Mouse (Mus musculus) naive thymus-derived CD4-positive, alpha-beta T cell, adult 2 months (primary cell): ENCODE measurements around the gene Slc4a8.
A peak's percentile ranks its signal among the peaks of the same experiment; 100 is the strongest.

Source experiments
- DNase-seq: peaks from one replicate; pipeline ENCODE4 v3.0.0-alpha.2; 2011; ENCODE audit warnings: low read depth

Gene Slc4a8

DNA sequence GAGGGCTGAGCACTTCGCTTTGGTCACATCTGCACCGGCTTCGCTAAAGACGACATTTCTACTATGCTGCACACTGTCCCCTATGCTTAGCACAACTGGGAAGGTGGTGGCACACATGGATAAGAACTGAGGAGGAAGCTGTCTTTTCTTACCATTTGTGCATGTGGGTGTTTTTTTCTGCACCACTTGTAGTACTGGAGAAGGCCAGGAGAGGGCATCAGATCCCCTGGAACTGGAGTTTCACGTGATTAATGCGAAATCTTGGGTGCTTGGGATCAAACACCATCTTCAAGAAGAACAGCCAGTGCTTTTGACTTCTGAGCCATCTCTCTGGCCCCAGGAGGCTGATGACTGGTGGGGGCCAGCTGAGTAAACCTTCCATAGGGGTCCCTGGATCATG, 69.1 kb downstream of the Slc4a8 start:
- peak; percentile 69 for DNase-seq

DNA sequence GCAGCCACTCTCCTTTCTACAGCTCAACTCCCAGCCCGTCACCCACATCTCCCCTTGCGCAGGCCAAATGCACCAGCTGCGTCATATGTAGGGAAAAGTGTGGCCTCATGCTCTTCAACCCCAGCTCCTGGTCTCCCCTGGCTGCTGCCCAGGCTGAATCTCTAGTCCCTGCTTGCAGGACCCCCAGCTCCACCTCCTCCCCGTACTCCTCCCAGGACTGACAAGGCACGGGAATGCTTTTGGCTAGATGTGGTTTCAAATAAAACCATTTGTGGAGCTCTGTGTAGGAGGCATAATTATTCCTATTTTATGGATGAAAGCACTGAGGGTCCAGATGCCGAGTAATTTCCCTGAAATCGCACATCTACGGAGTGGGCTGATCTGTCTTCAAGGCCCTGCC, 70.6 kb downstream of the Slc4a8 start:
- no peak for DNase-seq

GRCm38 (mm10) chr15:100832784-100833183, 71.2 kb downstream of the Slc4a8 start:
- no peak for DNase-seq

DNA sequence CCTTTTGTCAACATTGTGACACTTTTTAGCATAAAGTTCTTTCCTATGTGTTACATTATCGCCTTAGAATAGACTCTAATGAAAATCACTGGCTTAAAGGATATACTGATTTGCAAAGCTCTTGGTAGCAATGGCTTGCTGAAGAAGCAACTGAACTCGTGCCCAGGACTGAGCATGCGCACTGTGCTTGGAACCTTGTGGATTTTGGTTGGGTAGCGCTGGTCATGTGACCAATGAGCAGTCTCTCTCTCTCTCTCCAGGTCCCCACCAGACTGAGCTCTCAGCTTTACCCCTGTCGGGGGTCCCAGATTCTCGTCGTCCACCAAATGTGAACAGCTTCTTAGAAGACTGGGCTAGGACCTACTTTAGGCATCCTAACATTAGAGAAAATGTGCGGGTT, 75.2 kb downstream of the Slc4a8 start:
- no peak for DNase-seq

GRCm38 (mm10) chr15:100838607-100839207, 77.2 kb downstream of the Slc4a8 start:
- DNase-seq, result peak; percentile 55

DNA sequence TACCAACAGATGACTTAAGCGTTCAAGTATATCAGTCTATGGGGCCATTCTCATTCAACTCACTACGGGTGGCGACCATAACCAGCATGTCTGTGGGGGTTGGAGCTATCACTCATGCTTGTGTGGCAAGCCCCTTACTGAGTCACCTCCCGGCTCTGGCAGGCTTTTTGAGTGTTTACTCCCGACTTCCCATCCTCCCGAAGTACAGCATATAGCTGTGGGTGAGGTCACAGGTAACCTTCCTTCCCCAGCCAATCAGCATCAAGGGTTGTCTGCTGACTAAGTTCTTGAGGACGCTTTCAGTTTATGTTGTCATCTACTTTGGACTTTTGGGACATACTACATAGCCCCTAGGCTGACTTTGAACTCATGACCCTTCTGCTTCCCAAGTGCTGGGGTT, 82.8 kb downstream of the Slc4a8 start:
- no peak for DNase-seq

DNA sequence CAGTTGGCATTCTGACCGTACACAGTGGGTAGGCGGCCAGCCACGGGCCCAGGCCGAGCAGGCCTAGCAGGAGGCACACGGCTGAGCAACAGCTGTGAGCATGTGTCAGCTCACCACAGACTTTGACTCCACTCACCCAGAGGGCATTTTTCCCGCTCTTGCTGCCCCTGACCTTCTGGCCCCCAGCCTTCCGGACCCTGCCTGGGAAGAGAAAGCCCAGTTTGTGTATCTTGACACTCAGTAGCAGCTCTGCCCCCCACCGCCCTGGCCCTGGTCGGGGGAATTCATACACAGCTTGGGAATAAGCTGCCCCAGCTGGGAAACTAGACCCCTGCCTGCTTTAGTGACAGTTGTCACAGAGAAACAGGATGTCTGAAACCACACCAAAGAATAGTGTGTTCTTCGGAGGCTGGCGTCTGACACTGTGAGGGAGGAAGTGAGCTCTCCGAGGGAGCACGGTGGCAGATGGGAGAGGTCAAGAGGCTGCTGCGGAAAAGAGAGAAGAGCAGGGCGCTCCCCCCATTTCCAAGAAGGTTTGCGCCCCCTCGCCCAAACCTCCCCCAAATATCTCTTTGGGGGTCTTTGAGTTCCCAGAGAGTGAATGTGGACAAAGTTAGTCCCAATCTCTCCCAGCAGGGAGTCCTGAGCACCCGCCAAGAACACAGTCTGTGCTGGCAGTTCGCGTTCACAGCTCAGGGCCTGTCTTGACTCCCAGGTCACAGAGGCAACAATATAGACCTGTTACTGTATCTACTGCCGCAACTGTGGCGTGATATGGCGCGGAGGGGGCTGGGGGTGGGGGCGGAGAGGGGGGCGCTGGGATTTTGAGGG, 83.7 kb downstream of the Slc4a8 start:
- peak; percentile 88 for DNase-seq

- DNase-seq, result no peak
These were observed 85.6 kb downstream of the Slc4a8 start for GRCm38 (mm10) chr15:100847193-100847592.

GRCm38 (mm10) chr15:100857586-100857985, 96.0 kb downstream of the Slc4a8 start:
- DNase-seq, result no peak

DNA sequence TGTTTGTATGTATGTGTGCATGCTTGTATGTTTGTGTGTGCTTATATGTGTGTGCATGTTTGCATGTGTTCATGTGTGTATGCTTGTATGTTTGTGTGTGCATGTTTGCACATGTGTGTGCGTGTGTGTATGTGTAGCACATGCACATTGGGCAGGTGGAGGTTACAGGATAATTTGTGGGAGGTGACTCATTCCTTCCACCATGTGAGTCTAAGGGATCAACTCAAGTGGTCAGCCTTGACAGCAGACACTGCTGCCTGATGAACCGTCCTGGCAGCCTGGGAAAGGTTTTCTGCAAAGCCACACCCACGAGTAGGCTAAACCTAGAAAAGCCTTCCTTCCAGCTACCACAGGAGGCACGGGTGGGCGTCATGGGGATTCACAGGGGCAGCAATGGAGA, 99.3 kb downstream of the Slc4a8 start:
- DNase-seq, result no peak

GRCm38 (mm10) chr15:100865556-100865955, 104.0 kb downstream of the Slc4a8 start:
- no peak for DNase-seq

GRCm38 (mm10) chr15:100869558-100869957, 108.0 kb downstream of the Slc4a8 start, which contains the start of gene Scn8a:
Scn8a (plus strand) TSS chr15:100869858.
- DNase-seq, result no peak

GRCm38 (mm10) chr15:100870001-100870774, 108.6 kb downstream of the Slc4a8 start:
- DNase-seq, result peak; percentile 58

GRCm38 (mm10) chr15:100870775-100871106, 109.2 kb downstream of the Slc4a8 start:
- no peak for DNase-seq

- DNase-seq, result no peak
These were observed 109.8 kb downstream of the Slc4a8 start for GRCm38 (mm10) chr15:100871107-100872011.

DNA sequence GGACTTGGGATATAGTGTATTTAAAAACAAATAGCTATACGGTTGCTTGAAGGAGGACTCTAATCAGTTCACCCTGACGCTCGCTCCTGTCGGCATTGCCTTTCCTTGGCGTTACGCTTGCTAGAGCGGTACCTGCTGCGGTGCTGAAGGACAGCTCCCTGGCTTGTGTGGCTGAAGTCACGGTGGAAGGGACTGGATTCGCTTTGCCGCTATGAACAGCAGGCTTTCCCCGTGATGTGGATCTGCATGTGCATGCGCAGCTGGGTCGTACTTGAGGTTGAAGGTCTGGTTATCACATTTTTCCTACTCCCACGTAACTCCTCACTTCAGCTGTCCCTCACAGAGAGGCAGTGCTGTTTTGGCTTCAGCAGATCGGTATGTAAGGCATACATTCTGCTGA, 111.6 kb downstream of the Slc4a8 start:
- peak; percentile 84 for DNase-seq
